Mouse (Mus musculus): ENCODE data around the gene Hecw2. TPM values are rescaled to one million over a fixed set of nuclear protein-coding genes. Genes with fewer than 3 reads are reported as not detected.

The Hecw2 gene
- polyA plus RNA-seq, 1 experiment: 1.3 TPM

DNA sequence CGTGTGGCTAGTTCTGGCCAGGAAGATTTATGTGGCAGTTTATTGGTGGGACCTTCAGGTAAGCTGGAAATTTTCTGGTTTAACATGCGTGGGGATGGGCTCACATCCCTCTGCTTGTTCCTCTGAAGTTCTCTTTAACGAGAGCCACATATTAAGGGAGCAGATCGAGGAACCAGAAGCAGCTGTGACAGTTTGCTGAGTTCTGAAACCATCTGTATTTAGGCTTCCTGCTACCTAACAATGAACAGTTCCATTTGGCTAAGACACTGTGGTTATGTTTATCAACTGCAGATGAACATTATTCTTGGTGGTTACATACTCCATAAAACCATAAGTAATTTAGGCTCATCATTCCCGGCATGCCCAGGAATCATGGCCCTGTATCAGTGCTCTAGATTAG is 242.6 kb downstream of the Hecw2 start:
- Histone ChIP-seq H3K4me3 (ENCODE audit: control insufficient read depth, low read depth, low read length) (no peak overlapping the region), H3K27me3 (ENCODE audit: control insufficient read depth, insufficient read depth, low read length) (no peaks in the 10 kb centered on the region), H3K36me3 (ENCODE audit: control insufficient read depth, insufficient read depth, low read length) (no peaks in the 10 kb centered on the region), H3K27ac (ENCODE audit: control insufficient read depth, insufficient read depth, low read depth, low read length) (no peak overlapping the region), H3K4me1 (ENCODE audit: control insufficient read depth, insufficient read depth, low read length) (no peaks in the 10 kb centered on the region)
- TF ChIP-seq POLR2A (IDR thresholded peaks at IDR 0.05; ENCODE audit: control insufficient read depth, low read depth, low read length) (no peak), CTCF (IDR thresholded peaks at IDR 0.05; ENCODE audit: control insufficient read depth, insufficient read depth, insufficient replicate concordance, low read depth, low read length) (no peak)

DNA sequence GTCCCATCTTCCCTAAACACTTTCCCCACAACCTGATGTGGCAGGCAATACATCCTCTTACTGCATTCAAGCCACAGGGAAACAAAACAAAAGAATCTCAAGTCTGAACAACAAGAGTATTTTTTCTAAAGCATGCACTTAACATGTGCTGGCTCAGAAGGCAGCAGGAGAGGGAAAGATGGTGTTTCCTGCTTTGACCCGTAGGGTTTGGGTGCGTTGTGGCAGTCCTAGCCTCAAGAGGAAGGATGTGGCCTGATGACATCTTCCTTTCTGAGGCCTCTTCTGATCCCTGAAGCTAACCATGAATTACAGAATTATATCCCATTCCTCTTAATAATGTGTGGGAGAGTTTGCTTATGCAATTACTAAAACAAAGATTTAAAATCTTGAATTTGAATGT is 249.2 kb downstream of the Hecw2 start:
- Histone ChIP-seq H3K27me3 (ENCODE audit: control insufficient read depth, insufficient read depth, low read length) (no peaks in the 10 kb centered on the region), H3K36me3 (ENCODE audit: control insufficient read depth, insufficient read depth, low read length) (no peaks in the 10 kb centered on the region), H3K4me3 (ENCODE audit: control insufficient read depth, low read depth, low read length) (no peak overlapping the region), H3K27ac (ENCODE audit: control insufficient read depth, insufficient read depth, low read depth, low read length) (no peak overlapping the region), H3K4me1 (ENCODE audit: control insufficient read depth, insufficient read depth, low read length) (no peaks in the 10 kb centered on the region)
- no peak for TF ChIP-seq POLR2A (IDR thresholded peaks at IDR 0.05; ENCODE audit: control insufficient read depth, low read depth, low read length)
- no peak for TF ChIP-seq CTCF (IDR thresholded peaks at IDR 0.05; ENCODE audit: control insufficient read depth, insufficient read depth, insufficient replicate concordance, low read depth, low read length)

DNA sequence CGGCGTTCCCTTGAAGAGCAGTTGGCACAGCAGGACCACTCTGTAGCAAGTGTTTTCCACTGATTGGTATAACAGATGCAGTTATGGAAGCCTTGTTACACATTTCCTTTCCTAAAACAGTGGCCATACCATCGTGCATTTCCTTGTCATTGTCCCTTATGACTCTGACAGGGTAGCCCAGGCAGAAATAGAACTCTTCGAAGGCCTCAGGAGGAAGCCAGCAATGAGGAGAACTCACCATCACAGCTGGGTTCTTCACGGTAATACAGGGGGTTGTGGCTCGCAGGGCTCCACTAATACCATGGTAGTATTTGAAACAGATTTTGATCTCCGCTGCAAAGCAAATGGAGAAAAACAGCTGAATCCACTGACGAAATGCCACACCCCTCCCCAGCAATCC is 252.5 kb downstream of the Hecw2 start:
- Histone ChIP-seq H3K4me3 (ENCODE audit: control insufficient read depth, low read depth, low read length) (no peak overlapping the region), H3K36me3 (ENCODE audit: control insufficient read depth, insufficient read depth, low read length) (no peaks in the 10 kb centered on the region), H3K27me3 (ENCODE audit: control insufficient read depth, insufficient read depth, low read length) (no peaks in the 10 kb centered on the region), H3K4me1 (ENCODE audit: control insufficient read depth, insufficient read depth, low read length) (no peaks in the 10 kb centered on the region), H3K27ac (ENCODE audit: control insufficient read depth, insufficient read depth, low read depth, low read length) (no peak overlapping the region)
- no peak for TF ChIP-seq CTCF (IDR thresholded peaks at IDR 0.05; ENCODE audit: control insufficient read depth, insufficient read depth, insufficient replicate concordance, low read depth, low read length)
- no peak for TF ChIP-seq POLR2A (IDR thresholded peaks at IDR 0.05; ENCODE audit: control insufficient read depth, low read depth, low read length)

DNA sequence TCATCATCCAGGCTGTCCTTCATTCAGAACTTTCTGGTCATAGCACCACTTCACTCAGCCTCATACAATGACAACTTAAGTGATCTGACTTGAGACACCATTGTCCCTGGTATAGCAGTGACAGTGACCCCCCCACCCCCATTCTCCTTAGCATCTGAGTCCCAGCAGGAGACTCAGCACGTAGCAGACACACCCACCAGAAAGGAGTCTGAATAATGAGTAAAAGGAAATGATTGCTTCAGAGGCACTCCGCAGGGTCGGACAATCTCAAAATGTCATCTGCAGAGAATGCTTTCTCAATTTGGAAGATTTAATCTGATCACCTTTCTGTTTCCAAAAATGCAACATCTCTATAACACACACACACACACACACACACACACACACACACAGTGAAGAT is 253.4 kb downstream of the Hecw2 start:
- H3K4me3 ChIP-seq (ENCODE audit: control insufficient read depth, low read depth, low read length): no peak overlapping the region
- H3K27me3 ChIP-seq (ENCODE audit: control insufficient read depth, insufficient read depth, low read length): no peaks in the 10 kb centered on the region
- no peak overlapping the region for H3K27ac ChIP-seq (ENCODE audit: control insufficient read depth, insufficient read depth, low read depth, low read length)
- H3K4me1 ChIP-seq (ENCODE audit: control insufficient read depth, insufficient read depth, low read length): no peaks in the 10 kb centered on the region
- H3K36me3 ChIP-seq (ENCODE audit: control insufficient read depth, insufficient read depth, low read length): no peaks in the 10 kb centered on the region
- no peak for TF ChIP-seq CTCF (IDR thresholded peaks at IDR 0.05; ENCODE audit: control insufficient read depth, insufficient read depth, insufficient replicate concordance, low read depth, low read length)
- TF ChIP-seq POLR2A (IDR thresholded peaks at IDR 0.05; ENCODE audit: control insufficient read depth, low read depth, low read length): no peak

DNA sequence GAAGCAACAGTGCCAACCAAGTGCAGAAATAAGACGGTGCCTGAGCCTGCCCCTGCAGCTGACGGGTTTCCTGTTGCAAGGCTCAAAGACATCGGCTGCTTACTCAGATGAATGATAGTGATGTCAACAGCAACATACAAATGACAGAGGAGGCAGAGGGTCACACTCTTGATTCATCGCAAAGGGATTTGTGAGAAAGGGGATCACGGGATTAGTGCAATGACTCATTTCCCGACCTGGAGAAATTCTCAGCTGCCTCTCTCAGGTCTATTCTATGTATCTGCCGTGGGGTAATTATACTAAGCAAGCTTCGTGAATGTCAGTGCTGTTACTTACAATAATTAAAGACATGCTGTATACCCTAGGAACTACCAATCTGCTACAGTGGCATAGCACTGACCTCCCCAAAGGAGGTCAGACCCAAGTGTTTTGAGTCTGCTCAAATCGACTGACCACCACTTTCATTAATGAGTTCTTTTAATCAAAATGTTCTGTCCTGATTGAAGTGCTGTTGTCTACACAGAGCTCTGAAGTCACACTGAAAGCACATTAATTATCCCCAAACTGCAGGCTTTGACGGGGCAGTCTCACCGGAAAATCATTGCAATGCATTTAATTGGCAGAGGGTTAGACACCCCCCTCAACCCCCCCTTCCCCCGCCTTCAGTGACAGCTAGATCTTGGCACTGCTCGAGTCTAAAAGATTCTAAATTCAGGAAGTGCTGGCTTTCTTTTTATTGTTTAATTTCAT is 254.5 kb downstream of the Hecw2 start:
- Histone ChIP-seq H3K4me1 (ENCODE audit: control insufficient read depth, insufficient read depth, low read length) (no peaks in the 10 kb centered on the region), H3K4me3 (ENCODE audit: control insufficient read depth, low read depth, low read length) (no peak overlapping the region), H3K27me3 (ENCODE audit: control insufficient read depth, insufficient read depth, low read length) (no peaks in the 10 kb centered on the region), H3K36me3 (ENCODE audit: control insufficient read depth, insufficient read depth, low read length) (no peaks in the 10 kb centered on the region), H3K27ac (ENCODE audit: control insufficient read depth, insufficient read depth, low read depth, low read length) (no peak overlapping the region)
- no peak for TF ChIP-seq CTCF (IDR thresholded peaks at IDR 0.05; ENCODE audit: control insufficient read depth, insufficient read depth, insufficient replicate concordance, low read depth, low read length)
- TF ChIP-seq POLR2A (IDR thresholded peaks at IDR 0.05; ENCODE audit: control insufficient read depth, low read depth, low read length): no peak

DNA sequence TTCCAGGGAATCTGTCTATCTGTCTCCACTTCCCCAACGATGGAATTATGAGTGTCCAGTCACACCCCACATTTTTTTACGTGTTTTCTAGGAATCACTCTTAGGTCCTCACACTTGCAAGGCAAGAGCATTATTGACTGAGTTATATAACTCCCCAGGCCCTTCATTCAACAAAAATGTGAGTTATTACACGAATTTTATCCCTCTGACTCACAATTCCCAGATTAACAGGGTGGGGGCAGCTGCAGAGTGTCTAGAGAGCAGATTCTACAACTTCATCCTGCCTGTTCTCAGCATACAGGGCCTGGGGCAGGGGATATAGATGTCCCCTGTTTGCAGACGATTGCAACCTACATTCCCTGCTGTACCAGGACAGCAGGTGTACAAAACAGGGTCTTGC is 255.7 kb downstream of the Hecw2 start:
- Histone ChIP-seq H3K36me3 (ENCODE audit: control insufficient read depth, insufficient read depth, low read length) (no peaks in the 10 kb centered on the region), H3K27me3 (ENCODE audit: control insufficient read depth, insufficient read depth, low read length) (no peaks in the 10 kb centered on the region), H3K4me3 (ENCODE audit: control insufficient read depth, low read depth, low read length) (no peak overlapping the region), H3K4me1 (ENCODE audit: control insufficient read depth, insufficient read depth, low read length) (no peaks in the 10 kb centered on the region), H3K27ac (ENCODE audit: control insufficient read depth, insufficient read depth, low read depth, low read length) (no peak overlapping the region)
- no peak for TF ChIP-seq POLR2A (IDR thresholded peaks at IDR 0.05; ENCODE audit: control insufficient read depth, low read depth, low read length)
- no peak for TF ChIP-seq CTCF (IDR thresholded peaks at IDR 0.05; ENCODE audit: control insufficient read depth, insufficient read depth, insufficient replicate concordance, low read depth, low read length)

DNA sequence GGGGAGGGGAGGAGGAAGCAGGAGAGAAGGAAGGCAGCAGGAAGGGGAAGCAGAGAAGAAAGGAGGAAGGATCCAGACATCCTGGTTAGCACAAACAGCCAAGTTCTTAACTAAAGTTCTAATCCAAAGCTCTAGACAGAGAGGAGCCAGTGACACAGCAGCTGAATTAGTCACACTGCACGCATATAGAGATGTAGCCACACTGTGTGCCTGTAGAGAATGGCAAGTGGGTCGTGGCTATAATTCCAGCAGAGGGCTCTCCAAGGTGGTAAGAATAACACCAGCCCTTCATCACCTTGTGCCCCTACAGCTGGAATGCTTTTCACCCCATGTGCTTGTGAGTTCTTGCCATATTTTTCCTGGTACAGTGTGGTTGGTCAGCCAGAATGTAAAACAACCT is 261.7 kb downstream of the Hecw2 start:
- Histone ChIP-seq H3K27ac (ENCODE audit: control insufficient read depth, insufficient read depth, low read depth, low read length) (no peak overlapping the region), H3K4me1 (ENCODE audit: control insufficient read depth, insufficient read depth, low read length) (no peaks in the 10 kb centered on the region), H3K4me3 (ENCODE audit: control insufficient read depth, low read depth, low read length) (no peak overlapping the region), H3K27me3 (ENCODE audit: control insufficient read depth, insufficient read depth, low read length) (no peaks in the 10 kb centered on the region), H3K36me3 (ENCODE audit: control insufficient read depth, insufficient read depth, low read length) (no peaks in the 10 kb centered on the region)
- TF ChIP-seq CTCF (IDR thresholded peaks at IDR 0.05; ENCODE audit: control insufficient read depth, insufficient read depth, insufficient replicate concordance, low read depth, low read length) (no peak), POLR2A (IDR thresholded peaks at IDR 0.05; ENCODE audit: control insufficient read depth, low read depth, low read length) (no peak)

Data from testis, adult 2 months (tissue).